Mouse (Mus musculus): ENCODE measurements around the gene Pglyrp1. TPM values are rescaled to one million over a fixed set of nuclear protein-coding genes. Genes with fewer than 3 reads are reported as not detected.

The Pglyrp1 gene
- polyA plus RNA-seq, 1 experiment from 2014 or later = 3.9 TPM

DNA sequence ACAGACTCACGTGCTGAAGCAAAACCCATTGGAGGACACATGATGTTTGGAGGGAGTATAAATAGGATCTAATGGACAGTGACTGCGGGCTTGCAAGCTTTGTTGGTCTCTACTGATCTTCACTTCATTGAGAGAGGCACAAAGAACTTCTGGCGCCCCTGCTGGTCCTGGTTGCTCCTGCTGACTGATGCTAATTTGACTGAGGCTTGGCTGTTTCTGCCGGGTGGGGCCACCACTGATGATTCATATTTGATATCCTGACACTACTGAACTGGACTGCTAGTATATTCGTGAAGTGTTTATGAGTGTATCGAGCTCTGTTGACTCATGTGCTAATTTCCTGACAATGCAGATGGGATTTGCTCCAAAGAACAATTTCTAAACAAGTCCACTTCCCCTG lies 8.3 kb upstream of the Pglyrp1 start:
- Histone ChIP-seq H3K9me3 (0 out of 2 replicates have a peak, but pooled peaks cover 2% of the 10 kb centered on the region), H3K4me1 (no peaks in the 10 kb centered on the region), H3K9ac (no peak overlapping the region), H3K36me3 (no peaks in the 10 kb centered on the region), H3K27me3 (replicated peaks) (no peaks in the 10 kb centered on the region), H3K4me3 (no peak overlapping the region), H3K4me2 (replicated peaks) (no peak overlapping the region), H3K27ac (no peak overlapping the region)
- WGBS = 88% methylated on average over 6 of the region's 6 CpGs
- no peak for ATAC-seq (ENCODE audit: low FRiP score, low read depth)

- 0 out of 2 replicates have a peak, but pooled peaks cover 8% of the 10 kb centered on the region for H3K9me3 ChIP-seq
- H3K4me1 ChIP-seq = no peaks in the 10 kb centered on the region
- WGBS = 88% methylated on average over 2 of the region's 2 CpGs
- no peak overlapping the region for H3K9ac ChIP-seq
- no peak overlapping the region for H3K4me3 ChIP-seq
- ATAC-seq (ENCODE audit: low FRiP score, low read depth) = no peak
- no peak overlapping the region for H3K27ac ChIP-seq
- H3K4me2 ChIP-seq (replicated peaks) = no peak overlapping the region
- no peaks in the 10 kb centered on the region for H3K27me3 ChIP-seq (replicated peaks)
- no peaks in the 10 kb centered on the region for H3K36me3 ChIP-seq
These were observed 2.6 kb upstream of the Pglyrp1 start for GRCm38 (mm10) chr7:18868491-18868890.

DNA sequence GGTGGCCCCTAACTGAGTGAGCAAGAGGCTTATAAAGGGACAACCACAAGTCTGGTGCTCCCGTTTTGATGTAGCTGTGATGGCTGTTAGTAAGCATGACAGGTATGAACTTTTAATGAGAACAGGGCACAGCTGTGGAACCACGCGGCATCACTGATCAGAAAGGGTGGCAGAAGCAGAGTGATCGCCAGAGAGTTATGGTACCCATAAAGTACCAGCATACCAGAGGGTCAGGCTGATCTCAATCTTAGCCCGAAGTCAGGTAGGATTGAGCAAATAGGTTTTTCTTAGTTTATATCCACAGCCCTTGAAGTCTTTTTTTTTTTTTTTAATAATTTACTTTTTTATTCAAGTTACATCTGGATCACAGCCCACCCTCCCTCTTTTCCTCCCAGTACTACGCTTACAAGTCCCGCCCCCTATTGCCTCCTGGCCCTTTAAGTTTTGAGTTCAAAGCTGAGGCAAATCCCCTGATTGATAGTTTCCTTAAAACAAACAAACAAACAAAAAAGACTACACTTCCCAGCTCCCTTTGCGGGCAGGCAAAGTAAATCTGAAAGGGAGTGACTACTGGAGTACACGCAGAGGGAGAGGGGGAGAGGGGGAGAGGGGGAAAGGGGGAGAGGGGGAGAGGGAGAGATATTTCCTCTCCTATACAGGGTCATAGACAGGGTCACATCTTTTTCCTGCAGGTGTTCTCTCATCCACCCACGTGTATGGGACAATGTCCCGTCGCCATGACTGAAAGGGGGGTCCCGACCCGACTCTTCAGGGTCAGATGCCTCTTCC lies 1.1 kb downstream of the Pglyrp1 start:
- Histone ChIP-seq H3K9me3 (0 out of 2 replicates have a peak, but pooled peaks cover 8% of the 10 kb centered on the region), H3K4me1 (no peaks in the 10 kb centered on the region), H3K27me3 (replicated peaks) (no peaks in the 10 kb centered on the region; the same call in 1 of the 2 replicates), H3K36me3 (no peaks in the 10 kb centered on the region), H3K27ac (no peak overlapping the region), H3K4me2 (replicated peaks) (peak overlapping the region; percentile 65), H3K4me3 (peak overlapping the region; percentile 31), H3K9ac (peak overlapping the region; percentile 30; the same call in 1 of the 2 replicates)
- ATAC-seq (ENCODE audit: low FRiP score, low read depth) = peak; percentile 72
- 31% methylated on average over 13 of the region's 14 CpGs for WGBS

DNA sequence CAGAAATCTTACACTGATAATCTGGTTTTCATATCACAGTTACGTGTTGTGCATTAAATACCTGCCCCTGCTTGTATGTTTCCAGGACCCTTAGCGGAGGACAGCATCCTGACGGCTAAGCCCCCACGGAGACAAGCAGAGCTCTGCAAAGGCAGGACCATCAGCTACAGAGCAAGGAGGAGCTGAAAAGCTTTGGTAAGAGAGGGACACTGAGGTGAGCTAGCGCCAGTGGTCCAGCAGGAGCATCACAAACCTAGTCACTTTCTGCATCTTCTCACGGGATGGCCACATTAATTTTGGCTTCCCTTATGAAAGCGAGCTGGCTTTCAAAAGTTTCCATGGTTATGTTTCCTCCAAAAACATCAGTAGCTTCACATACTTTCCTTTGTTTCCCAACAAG lies 1.7 kb downstream of the Pglyrp1 start:
- H3K4me1 ChIP-seq = no peaks in the 10 kb centered on the region
- H3K27ac ChIP-seq = no peak overlapping the region
- H3K27me3 ChIP-seq (replicated peaks) = no peaks in the 10 kb centered on the region; the same call in 1 of the 2 replicates
- peak; percentile 75 for ATAC-seq (ENCODE audit: low FRiP score, low read depth)
- peak overlapping the region; percentile 30; the same call in 1 of the 2 replicates for H3K9ac ChIP-seq
- 2% methylated on average over 7 of the region's 7 CpGs for WGBS
- H3K9me3 ChIP-seq = 0 out of 2 replicates have a peak, but pooled peaks cover 6% of the 10 kb centered on the region
- peak overlapping the region; percentile 65 for H3K4me2 ChIP-seq (replicated peaks)
- H3K36me3 ChIP-seq = no peaks in the 10 kb centered on the region
- peak overlapping the region; percentile 31 for H3K4me3 ChIP-seq

DNA sequence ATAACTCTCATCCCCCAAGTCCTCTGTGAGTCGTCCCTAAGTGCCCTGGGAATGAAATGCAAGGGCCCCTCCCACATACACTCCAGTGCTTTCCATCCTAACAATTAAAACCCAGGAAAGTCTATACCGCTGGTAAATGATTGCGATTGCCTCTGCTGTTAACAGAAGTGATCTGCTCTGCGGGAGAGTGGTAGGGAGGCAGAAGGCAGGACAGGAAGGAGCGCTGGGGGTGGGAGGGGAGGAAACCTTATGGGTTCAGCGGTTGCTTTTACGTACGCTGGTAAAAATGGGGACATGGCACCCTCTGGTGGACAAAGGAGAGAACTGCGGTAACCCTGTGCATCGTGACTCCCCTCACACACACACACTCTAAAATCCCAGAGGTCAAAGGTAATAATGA lies 2.1 kb downstream of the Pglyrp1 start:
- Histone ChIP-seq H3K9ac (peak overlapping the region; percentile 30; the same call in 1 of the 2 replicates), H3K4me3 (peak overlapping the region; percentile 31), H3K4me1 (no peaks in the 10 kb centered on the region), H3K27me3 (replicated peaks) (no peaks in the 10 kb centered on the region; the same call in 1 of the 2 replicates), H3K4me2 (replicated peaks) (peak overlapping the region; percentile 65), H3K36me3 (no peaks in the 10 kb centered on the region), H3K27ac (no peak overlapping the region), H3K9me3 (0 out of 2 replicates have a peak, but pooled peaks cover 1% of the 10 kb centered on the region)
- WGBS = under 1% methylated on average over 10 of the region's 10 CpGs
- ATAC-seq (ENCODE audit: low FRiP score, low read depth) = peak; percentile 81

- Histone ChIP-seq H3K27ac (no peak overlapping the region), H3K4me1 (no peaks in the 10 kb centered on the region), H3K9ac (no peak overlapping the region), H3K9me3 (no peaks in the 10 kb centered on the region), H3K4me2 (replicated peaks) (no peak overlapping the region), H3K27me3 (replicated peaks) (no peaks in the 10 kb centered on the region; the same call in 1 of the 2 replicates), H3K4me3 (no peak overlapping the region), H3K36me3 (no peaks in the 10 kb centered on the region)
- WGBS = 89% methylated on average over 5 of the region's 5 CpGs
- no peak for ATAC-seq (ENCODE audit: low FRiP score, low read depth)
These were observed 4.2 kb downstream of the Pglyrp1 start for GRCm38 (mm10) chr7:18875372-18875771.

DNA sequence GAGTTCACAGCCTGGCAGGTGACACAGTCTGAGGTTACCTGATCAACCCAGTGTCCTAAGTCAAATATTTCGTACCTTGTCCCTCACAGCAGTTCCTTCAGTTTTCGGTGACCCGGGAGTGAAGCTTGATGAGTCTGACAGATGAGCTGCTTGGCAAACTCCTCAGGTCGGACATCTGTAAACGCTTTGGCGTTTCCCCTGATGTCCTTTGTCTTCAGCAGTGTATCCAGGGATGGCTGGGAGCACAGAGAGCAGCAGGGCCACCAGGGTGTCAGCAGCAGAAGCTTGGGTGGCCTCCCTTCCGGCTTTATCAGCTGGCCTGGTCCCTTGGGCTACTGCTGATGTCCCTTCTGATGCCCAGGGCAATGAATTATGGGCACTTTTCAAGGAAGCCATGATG lies 7.6 kb downstream of the Pglyrp1 start:
- H3K9ac ChIP-seq = no peak overlapping the region
- no peaks in the 10 kb centered on the region for H3K9me3 ChIP-seq
- 76% methylated on average over 7 of the region's 7 CpGs for WGBS
- H3K4me1 ChIP-seq = no peaks in the 10 kb centered on the region
- no peak overlapping the region for H3K4me3 ChIP-seq
- no peak overlapping the region for H3K27ac ChIP-seq
- H3K27me3 ChIP-seq (replicated peaks) = no peaks in the 10 kb centered on the region; the same call in 1 of the 2 replicates
- ATAC-seq (ENCODE audit: low FRiP score, low read depth) = no peak
- H3K4me2 ChIP-seq (replicated peaks) = no peak overlapping the region
- H3K36me3 ChIP-seq = no peaks in the 10 kb centered on the region

GRCm38 (mm10) chr7:18883991-18884744 lies 13.0 kb downstream of the Pglyrp1 start:
- H3K4me2 ChIP-seq (replicated peaks) = no peak overlapping the region
- ATAC-seq (ENCODE audit: low FRiP score, low read depth) = no peak
- H3K27me3 ChIP-seq (replicated peaks) = no peaks in the 10 kb centered on the region
- H3K27ac ChIP-seq = no peak overlapping the region
- H3K4me3 ChIP-seq = no peak overlapping the region
- no peaks in the 10 kb centered on the region for H3K4me1 ChIP-seq
- no peaks in the 10 kb centered on the region for H3K9me3 ChIP-seq
- 58% methylated on average over 9 of the region's 9 CpGs for WGBS
- no peaks in the 10 kb centered on the region for H3K36me3 ChIP-seq
- H3K9ac ChIP-seq = no peak overlapping the region

GRCm38 (mm10) chr7:18884745-18885422 lies 13.8 kb downstream of the Pglyrp1 start:
- H3K9ac ChIP-seq = no peak overlapping the region

GRCm38 (mm10) chr7:18886963-18887362 lies 15.8 kb downstream of the Pglyrp1 start:
- no peak for ATAC-seq (ENCODE audit: low FRiP score, low read depth)
- H3K4me1 ChIP-seq = no peaks in the 10 kb centered on the region
- H3K9ac ChIP-seq = no peak overlapping the region
- no peaks in the 10 kb centered on the region for H3K9me3 ChIP-seq
- 93% methylated on average over 1 of the region's 1 CpGs for WGBS
- H3K4me2 ChIP-seq (replicated peaks) = no peak overlapping the region
- H3K27me3 ChIP-seq (replicated peaks) = no peaks in the 10 kb centered on the region
- no peak overlapping the region for H3K4me3 ChIP-seq
- no peak overlapping the region for H3K27ac ChIP-seq
- H3K36me3 ChIP-seq = peaks cover 3% of the 10 kb centered on the region; the same call in 1 of the 2 replicates

More at GRCm38 (mm10) chr7:18884745-18885422, 13.8 kb downstream of the Pglyrp1 start:
- ATAC-seq (ENCODE audit: low FRiP score, low read depth) = no peak
- no peaks in the 10 kb centered on the region for H3K4me1 ChIP-seq
- no peak overlapping the region for H3K4me2 ChIP-seq (replicated peaks)
- no peak overlapping the region for H3K27ac ChIP-seq
- H3K4me3 ChIP-seq = no peak overlapping the region
- H3K27me3 ChIP-seq (replicated peaks) = no peaks in the 10 kb centered on the region
- 54% methylated on average over 13 of the region's 13 CpGs for WGBS
- H3K36me3 ChIP-seq = 0 out of 2 replicates have a peak, but pooled peaks cover 3% of the 10 kb centered on the region
- H3K9me3 ChIP-seq = no peaks in the 10 kb centered on the region

DNA sequence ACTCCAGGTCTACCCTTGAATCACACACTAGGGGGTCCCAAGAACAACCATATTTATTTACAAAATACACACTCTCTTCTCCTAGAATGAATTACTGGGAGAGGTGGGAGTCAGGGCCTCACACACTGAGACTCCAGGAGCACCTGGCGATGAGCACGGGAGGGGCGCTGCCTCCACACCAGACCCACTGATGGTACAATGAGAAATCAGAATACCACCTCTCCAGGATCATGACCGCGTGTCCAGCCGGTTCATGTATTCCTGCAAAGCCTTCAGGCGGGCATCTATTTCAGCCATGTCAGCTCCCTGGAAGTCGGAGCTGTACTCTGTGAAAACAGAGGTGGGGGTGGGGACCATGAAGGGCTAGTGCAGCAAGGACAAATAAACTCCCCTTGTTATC lies 19.7 kb downstream of the Pglyrp1 start:
- Histone ChIP-seq H3K4me2 (replicated peaks) (no peak overlapping the region), H3K9ac (no peak overlapping the region), H3K9me3 (no peaks in the 10 kb centered on the region), H3K36me3 (peaks cover 3% of the 10 kb centered on the region; the same call in 1 of the 2 replicates), H3K4me1 (peaks cover 19% of the 10 kb centered on the region), H3K27me3 (replicated peaks) (peaks cover 14% of the 10 kb centered on the region), H3K27ac (no peak overlapping the region), H3K4me3 (no peak overlapping the region)
- no peak for ATAC-seq (ENCODE audit: low FRiP score, low read depth)
- 91% methylated on average over 8 of the region's 8 CpGs for WGBS
